Mouse (Mus musculus) regulatory T cell (primary cell): ENCODE measurements around the gene Nrbf2.

ENCODE experiments used
- in situ Hi-C: fragments of 300-600 bp; cut with MboI, MseI; formaldehyde crosslinking; loops from one replicate; pipeline ENCODE4 v1.15.1; 2025; ENCODE audit warnings: high pct_unique_total_duplicates

Nrbf2 gene

DNA sequence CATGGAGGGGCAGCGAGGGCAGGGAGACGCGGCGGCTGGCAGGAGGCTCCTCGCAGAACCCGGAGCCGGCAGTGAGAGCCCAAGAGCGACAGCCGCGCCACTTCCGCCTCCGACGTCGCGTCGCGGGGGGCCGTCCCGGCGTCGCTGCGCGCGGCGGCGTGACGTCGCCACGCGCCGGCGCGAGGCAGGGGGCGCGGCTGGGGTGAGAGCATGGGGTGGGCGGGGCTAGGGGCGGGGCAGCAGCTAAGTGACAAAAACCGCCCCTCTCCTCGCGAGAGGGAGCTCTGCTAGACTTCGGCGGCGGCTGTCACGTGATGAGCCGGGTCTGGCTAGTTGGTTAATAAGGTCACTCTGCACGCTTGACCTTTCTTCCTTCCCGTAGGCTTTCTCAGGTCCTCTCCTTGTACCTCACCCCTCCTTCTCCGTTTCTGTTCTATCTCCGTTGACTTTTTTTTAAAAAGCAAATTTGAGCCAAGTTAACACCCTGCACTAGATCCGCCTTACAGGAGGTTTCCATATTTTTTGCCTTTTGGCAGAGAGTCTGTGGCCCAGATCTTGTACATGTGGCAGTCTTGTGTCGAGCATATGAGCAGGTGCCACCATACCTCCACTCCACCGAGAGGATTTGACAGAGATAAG lies at the start of gene Nrbf2:
TSS of gene Nrbf2 (minus strand) at position 130 of the 639 bp plus-strand sequence.
- in situ Hi-C loops = no loop called here

DNA sequence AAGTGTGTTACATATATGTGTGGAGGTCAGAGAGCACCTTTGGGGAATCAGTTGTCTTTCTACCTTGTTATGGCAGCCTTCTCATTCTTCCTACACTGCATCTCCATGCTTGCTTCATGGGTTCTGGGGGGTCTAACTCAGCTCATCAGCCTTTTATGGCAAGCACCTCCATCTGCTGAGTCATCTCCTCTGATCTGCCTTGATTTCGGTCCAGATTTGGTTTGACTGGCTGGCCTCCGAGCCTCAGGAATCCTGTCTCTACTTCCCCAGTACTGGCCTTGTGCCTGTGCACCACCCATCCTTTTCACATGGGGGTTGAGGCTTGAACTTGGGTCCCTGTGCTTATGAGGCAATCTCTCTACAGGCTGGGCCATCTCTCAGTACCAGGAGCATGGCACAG lies 45.5 kb upstream of the Nrbf2 start:
- in situ Hi-C loops = loop anchor here (10.0 kb wide), 1 partner anchor 114 kb away; no protein-coding TSS in a partner anchor

DNA sequence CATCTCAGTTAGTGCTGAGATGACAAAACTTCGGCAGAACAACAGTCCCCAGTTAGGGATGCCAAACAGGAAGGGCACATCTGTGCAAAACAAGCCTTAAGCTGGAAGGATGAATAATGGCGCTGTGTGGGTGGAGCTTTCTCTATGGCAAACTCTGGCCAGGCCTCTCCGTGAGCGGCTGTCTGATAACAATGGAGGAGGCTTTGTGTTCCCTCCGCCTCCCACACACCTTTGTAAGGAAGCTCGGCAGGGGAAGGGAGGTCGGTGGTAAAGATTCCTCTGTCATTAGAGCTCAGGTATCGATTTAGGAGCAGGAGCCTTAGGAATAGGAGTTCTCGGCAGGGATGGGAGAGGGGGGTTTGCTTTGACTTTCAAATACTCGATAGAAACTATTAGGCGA lies 44.6 kb upstream of the Nrbf2 start:
- in situ Hi-C loops = loop anchor here (10.0 kb wide), 1 partner anchor 115 kb away; no protein-coding TSS in a partner anchor

GRCm38 (mm10) chr10:67328208-67328607 lies 43.1 kb upstream of the Nrbf2 start:
- in situ Hi-C loops = no loop called here

DNA sequence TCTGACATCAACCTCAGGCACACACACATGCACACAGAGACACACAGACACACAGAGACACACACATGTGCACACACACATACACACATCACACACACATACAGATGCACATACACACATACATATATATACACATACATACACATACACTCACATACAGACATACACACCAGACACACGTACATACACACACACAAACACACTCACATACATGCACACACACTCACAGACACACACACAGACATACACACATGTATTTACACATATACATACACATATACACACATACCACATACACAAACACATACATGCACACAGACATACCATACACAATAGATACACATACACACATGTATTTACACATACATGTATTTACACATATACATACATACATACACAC lies 38.9 kb upstream of the Nrbf2 start:
- in situ Hi-C loops = no loop called here

- in situ Hi-C loops = no loop called here
Measured at GRCm38 (mm10) chr10:67321396-67321795, 36.3 kb upstream of the Nrbf2 start.

DNA sequence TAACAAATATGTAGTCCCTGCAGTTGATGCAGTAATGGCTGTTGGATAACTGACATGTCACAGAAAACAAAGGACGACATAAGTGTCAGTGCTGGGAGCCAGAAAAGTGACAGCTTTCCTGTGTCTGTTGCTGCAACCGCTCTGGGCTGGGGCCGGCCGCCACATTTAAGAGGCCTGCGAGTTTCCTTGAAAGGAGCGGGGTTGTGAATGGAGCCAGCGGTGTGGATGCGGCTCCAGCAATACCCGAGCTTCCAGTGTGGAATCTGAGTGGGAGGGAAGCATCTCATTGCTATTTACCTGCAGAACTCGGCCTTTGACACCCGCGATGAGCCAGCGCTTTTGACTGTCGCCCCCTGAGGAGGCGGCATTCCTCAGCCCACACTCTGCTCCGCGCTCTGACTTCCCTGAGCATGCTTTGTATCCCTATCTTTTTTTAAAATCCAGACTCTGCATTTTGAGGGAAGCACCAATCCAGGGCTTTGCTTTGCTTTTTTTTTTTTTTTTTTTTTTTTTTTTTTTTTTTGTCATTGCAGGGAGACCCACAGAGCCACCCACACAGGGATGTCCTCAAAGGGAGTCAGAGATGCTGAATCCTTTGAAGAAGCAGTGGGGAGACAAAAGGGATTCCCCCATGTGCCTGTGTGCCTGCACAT lies 35.2 kb upstream of the Nrbf2 start:
- in situ Hi-C loops = no loop called here

DNA sequence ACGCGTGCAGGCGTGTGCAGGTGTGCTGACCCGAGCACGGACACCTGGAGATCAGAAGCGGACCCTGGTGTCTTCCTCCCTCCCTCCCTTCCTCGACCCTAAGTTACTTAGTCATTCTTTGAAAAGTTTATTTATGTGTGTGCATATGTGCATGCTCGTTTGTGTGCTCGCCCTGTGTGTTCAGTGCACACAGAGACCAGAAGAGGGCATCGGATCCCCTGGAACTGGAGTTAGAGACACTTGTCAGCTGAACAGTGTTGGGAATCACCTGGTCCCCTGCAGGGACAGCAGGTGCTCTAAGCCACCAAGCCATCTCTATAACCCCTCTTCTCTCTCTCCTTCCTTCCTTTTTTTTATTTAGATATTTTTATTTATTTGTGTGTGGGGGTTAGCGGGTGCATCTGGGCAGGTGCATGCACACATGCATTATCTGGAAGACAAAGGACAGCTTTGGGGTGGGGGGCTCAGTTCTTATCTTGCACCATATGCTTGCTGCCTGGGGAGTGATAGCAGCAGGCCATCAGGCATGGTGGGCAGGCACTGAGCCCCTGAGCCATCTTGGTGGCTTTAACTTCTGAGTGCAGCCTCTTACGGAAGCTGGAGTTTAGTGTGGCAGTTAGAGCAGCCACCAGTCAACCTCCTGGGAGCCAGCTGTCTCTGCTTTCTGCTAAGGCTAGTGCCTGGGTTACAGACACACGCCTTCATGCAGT lies 34.1 kb upstream of the Nrbf2 start:
- in situ Hi-C loops = loop anchor here (5.0 kb wide), 4 partner anchors 208 to 533 kb away; no protein-coding TSS in a partner anchor

DNA sequence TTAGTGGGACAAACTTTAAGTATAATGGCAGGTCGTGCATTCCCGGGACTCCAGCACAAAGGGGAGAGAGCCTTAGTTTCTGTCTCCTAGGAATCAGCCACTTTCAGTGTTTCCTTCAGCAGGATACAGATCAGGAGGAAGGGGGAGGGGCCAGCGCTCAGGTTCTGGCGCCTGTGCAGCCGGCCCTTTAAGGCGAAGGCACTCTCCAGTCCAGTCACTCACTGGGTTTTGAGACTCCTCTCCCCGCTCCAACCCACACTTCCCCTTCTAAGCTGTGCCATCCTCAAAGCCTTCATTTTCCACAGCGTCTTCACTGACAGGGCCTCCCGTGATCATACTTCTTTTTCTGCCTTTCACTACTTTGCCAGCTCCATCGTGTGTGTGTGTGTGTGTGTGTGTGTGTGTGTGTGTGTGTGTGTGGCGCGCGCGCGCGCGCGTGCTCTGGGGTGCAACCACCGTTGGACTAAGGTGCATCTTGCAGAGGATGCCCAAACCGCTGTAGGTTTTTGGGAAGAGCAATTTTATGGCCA lies 32.9 kb upstream of the Nrbf2 start:
- in situ Hi-C loops = loop anchor here (5.0 kb wide), 4 partner anchors 209 to 534 kb away; no protein-coding TSS in a partner anchor

DNA sequence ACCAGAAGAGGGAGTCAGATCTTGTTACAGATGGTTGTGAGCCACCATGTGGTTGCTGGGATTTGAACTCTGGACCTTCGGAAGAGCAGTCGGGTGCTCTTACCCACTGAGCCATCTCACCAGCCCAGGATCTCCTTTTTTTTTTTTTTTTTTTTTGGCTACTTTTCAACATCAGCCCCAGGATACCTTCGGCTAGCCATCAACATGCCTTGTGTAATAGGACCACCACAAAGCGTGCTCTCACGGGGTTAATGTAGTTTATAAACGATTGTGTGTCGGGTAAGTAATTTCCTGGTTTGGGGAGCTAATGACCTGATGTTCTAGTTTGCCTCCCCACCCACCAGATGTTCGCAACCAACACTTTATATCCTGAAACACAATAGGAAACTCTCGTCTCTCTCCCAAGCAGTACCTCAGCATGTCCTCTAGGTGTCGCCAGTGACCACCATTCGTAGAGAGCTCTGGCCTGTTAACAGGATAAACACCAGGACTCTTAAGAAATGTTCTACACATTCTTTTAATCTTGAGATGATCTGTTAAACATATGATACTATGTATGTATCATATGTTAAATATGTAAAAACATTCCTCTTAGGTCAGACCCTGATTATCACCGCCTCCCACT lies 29.8 kb upstream of the Nrbf2 start:
- in situ Hi-C loops = loop anchor here (5.0 kb wide), 4 partner anchors 212 to 537 kb away; no protein-coding TSS in a partner anchor

DNA sequence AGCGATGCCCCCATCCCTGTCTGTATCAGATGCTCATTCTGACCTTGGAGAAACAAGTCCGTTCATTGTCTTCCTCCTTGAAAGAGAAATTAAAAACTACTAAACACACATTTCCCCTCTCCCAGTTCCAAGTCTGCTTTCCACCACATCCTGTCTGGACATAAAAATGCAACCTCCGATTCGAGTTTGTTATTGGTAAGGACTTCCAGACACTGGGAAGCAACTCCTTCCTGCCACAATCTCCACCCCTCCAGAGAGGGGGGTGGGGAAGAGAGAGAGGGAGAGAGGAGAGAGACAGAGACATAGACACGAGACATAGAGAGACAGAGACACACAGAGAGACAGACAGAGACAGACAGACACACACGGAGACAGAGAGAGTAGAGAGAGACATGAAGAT lies 27.4 kb upstream of the Nrbf2 start:
- in situ Hi-C loops = no loop called here

GRCm38 (mm10) chr10:67311277-67311959 lies 26.3 kb upstream of the Nrbf2 start:
- in situ Hi-C loops = no loop called here

- in situ Hi-C loops = no loop called here
Measured at GRCm38 (mm10) chr10:67309483-67310138, 24.5 kb upstream of the Nrbf2 start.

DNA sequence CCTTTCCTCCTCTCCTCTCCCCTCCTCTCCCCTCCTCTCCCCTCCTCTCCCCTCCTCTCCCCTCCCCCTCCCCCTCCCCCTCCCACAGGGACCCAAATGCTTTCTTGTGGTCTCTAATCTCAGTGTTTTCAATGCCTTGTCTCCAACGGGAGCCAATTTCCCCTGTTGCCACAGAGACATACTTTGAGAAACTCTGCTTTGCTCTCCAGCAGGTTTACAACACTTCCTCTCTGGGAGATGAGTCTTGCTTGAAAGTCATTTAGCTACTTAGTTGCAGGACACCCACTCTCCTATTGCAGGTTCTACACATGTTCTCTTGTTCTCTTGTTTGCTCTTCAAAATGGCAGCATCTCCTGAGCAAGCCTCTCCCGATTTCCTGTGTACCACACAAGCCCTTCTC lies 17.2 kb upstream of the Nrbf2 start:
- in situ Hi-C loops = no loop called here

DNA sequence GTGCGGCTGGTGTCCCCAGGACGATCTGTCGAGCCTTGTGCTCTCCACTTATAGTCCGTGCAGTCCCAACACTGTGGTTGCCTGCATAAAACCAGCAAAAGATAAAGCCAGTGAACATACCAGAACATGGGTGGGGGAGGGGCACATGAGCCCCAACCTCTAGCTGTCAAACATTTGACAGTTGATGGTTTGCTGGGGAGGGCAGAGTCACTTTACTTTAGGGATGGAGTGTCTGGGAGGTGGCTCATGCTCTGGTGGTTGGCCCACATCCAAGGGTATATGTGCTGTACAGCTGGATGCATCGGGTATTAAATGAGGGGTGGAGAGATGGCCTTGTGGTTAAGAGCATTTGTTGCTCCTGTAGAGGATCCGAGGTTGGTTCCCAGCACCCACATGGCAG lies 15.9 kb upstream of the Nrbf2 start:
- in situ Hi-C loops = no loop called here

GRCm38 (mm10) chr10:67299285-67299684 lies 14.2 kb upstream of the Nrbf2 start:
- in situ Hi-C loops = no loop called here

DNA sequence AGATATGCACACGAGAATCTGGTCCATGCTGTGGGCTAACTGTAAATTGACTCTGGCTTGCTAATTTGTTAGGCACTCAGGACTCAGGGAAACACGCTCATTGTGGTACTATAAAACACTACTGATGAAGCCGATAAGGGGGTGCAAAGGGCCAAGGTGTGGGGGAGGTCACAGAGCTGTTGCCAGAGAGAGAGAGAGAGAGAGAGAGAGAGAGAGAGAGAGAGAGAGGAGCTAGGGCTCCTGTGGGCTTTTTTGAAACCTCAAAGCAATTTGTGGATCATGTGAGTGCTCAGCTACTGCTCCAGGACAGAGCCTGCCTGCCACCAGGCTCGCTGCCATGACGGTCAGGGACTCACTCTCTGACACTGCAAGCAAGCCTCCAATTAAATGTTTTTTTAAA lies 13.8 kb upstream of the Nrbf2 start:
- in situ Hi-C loops = no loop called here

GRCm38 (mm10) chr10:67297175-67297855 lies 12.2 kb upstream of the Nrbf2 start:
- in situ Hi-C loops = no loop called here

DNA sequence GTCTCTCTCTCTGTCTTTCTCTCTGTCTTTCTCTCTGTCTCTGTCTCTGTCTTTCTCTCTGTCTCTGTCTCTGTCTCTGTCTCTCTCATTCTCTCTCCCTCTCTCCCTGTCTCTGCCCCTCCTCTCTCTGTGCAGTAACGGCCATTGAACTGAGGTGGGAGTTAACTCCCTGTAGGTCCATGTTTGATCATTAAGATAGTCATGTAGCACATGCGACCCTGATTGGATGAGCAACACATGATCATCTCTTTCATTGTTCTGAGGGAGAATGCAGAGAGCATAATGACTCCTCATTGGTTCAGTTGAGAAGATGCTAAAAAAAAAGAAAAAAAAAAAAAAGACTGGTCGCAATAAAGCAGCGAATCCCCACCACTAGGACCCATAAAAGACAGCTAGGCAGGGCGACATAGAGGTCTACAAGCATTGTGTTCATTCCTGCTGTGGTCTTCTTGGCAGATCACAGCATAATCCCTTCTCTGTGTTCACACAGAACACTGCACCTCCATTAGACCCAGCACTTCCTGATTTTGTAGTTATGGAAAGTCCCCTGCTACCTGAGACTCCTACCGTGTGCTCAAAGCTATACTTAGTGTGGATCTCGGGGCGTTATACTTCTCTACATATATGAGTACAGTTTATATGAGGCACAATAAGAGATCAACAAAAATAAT lies 11.5 kb upstream of the Nrbf2 start:
- in situ Hi-C loops = no loop called here
